Mouse (Mus musculus) hindbrain, embryonic 11.5 days (tissue): ENCODE data around the gene Celf5. TPM values are rescaled to one million over a fixed set of nuclear protein-coding genes. Genes with fewer than 3 reads are reported as not detected.

Experiments
- ATAC-seq: fragments of 200-750 bp; cut with Nextera tagmentation; 2 replicates; pipeline ENCODE4 v1.8.0; 2017; ENCODE audit warnings: mild to moderate bottlenecking, moderate TSS enrichment, moderate library complexity; ENCODE audit not compliant: low FRiP score
- DNase-seq: peaks from one replicate; pipeline ENCODE4 v3.0.0-alpha.2; 2015; ENCODE audit warnings: low spot score
- H3K27ac ChIP-seq: fragments of 300-500 bp; sonication (generic); 2 replicates; pipeline ENCODE4 v1.5.1; 2014; ENCODE audit warnings: mild to moderate bottlenecking, low read depth, low read length
- H3K27me3 ChIP-seq: fragments of 300-500 bp; sonication (generic); 2 replicates; pipeline ENCODE4 v1.6.1; 2014; ENCODE audit warnings: mild to moderate bottlenecking, low read length, moderate library complexity, mixed read lengths; ENCODE audit not compliant: control insufficient read depth, insufficient read depth
- H3K36me3 ChIP-seq: fragments of 300-500 bp; sonication (generic); 2 replicates; pipeline ENCODE4 v1.6.1; 2014; ENCODE audit warnings: mild to moderate bottlenecking, low read length, moderate library complexity, mixed read lengths; ENCODE audit not compliant: control insufficient read depth, insufficient read depth
- H3K4me1 ChIP-seq: fragments of 300-500 bp; sonication (generic); replicated peaks from 2 replicates; pipeline ENCODE4 v1.6.1; 2014; ENCODE audit warnings: low read length, mixed read lengths; ENCODE audit not compliant: control insufficient read depth, insufficient read depth
- H3K4me2 ChIP-seq: fragments of 300-500 bp; sonication (generic); replicated peaks from 2 replicates; pipeline ENCODE4 v1.6.1; 2014; ENCODE audit warnings: mild to moderate bottlenecking, low read depth, low read length
- H3K4me3 ChIP-seq: fragments of 300-500 bp; sonication (generic); 2 replicates; pipeline ENCODE4 v1.5.1; 2014; ENCODE audit warnings: low read depth, low read length
- H3K9ac ChIP-seq: fragments of 300-500 bp; sonication (generic); 2 replicates; pipeline ENCODE4 v1.6.1; 2014; ENCODE audit warnings: low read depth, low read length
- H3K9me3 ChIP-seq: fragments of 300-500 bp; sonication (generic); 2 replicates; pipeline ENCODE4 v1.6.1; 2016; ENCODE audit warnings: low read length; ENCODE audit not compliant: control insufficient read depth
- WGBS: fragments of 180-500 bp; shearing (Covaris S2); extraction: QIAGEN DNeasy Blood & Tissue Kit; methylation state at CpG from one replicate; pipeline ENCODE4 v1.1.7; 2014; 5-methylcytosine and 5-hydroxymethylcytosine counted together
- polyA plus RNA-seq: library from polyadenylated mRNA; unstranded; fragments of >200 nt; fragmentation: Nextera tagmentation; extraction: Ambion mirVana; gene quantifications from 2 replicates; pipeline ENCODE4 v1.2.1, GENCODE M21; 2014

Celf5 gene
- polyA plus RNA-seq, 1 experiment from 2014 or later, result 13.7 TPM

DNA sequence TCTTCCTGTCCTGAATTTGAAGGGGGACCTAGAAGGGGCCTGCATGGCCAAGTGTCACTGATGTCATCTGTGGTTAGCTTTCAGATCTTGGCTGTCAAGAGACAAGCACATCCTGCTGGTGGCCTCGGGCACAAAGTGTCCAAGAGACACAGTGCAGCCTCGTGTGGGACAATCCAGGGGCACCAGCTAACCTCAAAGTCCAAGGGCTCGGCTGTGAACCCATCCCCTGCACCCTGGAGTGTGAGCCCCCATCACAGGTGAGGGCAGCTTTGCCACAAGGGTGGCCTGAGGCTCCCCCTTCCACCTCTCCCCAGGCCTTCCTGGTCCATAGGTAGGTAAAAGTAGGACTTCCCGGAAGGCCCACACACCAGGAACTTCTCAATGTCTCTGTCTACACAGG lies 19.0 kb downstream of the Celf5 start:
- H3K4me3 ChIP-seq, result no peak overlapping the region; the same call in 1 of the 2 replicates
- H3K36me3 ChIP-seq, result no peaks in the 10 kb centered on the region
- peaks cover 2% of the 10 kb centered on the region for H3K4me1 ChIP-seq
- H3K4me2 ChIP-seq, result no peak overlapping the region
- H3K9me3 ChIP-seq, result no peaks in the 10 kb centered on the region
- H3K27me3 ChIP-seq, result peaks cover 66% of the 10 kb centered on the region
- no peak overlapping the region for H3K9ac ChIP-seq
- ATAC-seq (no peak), DNase-seq (no peak)
- WGBS, result 76% methylated on average over 4 of the region's 4 CpGs
- H3K27ac ChIP-seq, result no peak overlapping the region

DNA sequence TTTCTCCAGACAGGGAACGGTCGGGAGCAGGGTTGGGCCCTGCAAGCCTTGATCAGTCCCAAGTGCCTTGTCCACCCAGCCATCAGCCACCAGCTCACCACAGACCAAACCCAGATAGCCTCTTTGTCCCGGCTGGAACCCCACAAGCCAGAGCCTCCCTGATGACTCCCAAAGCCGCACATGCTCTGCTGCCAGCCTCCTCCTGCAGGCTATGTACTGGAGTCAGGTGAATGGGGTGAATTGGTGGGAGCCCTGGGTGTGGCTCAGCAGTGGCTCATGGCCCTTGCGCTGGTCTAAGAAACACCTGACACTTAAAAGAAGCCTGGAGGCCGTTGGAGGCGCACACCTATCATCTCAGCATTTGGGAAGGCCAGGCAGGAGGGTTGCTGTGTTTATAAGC lies 19.6 kb downstream of the Celf5 start:
- Histone ChIP-seq H3K4me3 (no peak overlapping the region), H3K9ac (no peak overlapping the region), H3K27ac (no peak overlapping the region), H3K36me3 (no peaks in the 10 kb centered on the region), H3K9me3 (no peaks in the 10 kb centered on the region), H3K27me3 (peaks cover 65% of the 10 kb centered on the region), H3K4me1 (peaks cover 2% of the 10 kb centered on the region), H3K4me2 (no peak overlapping the region)
- DNase-seq (no peak), ATAC-seq (no peak)
- WGBS, result 75% methylated on average over 7 of the region's 7 CpGs

DNA sequence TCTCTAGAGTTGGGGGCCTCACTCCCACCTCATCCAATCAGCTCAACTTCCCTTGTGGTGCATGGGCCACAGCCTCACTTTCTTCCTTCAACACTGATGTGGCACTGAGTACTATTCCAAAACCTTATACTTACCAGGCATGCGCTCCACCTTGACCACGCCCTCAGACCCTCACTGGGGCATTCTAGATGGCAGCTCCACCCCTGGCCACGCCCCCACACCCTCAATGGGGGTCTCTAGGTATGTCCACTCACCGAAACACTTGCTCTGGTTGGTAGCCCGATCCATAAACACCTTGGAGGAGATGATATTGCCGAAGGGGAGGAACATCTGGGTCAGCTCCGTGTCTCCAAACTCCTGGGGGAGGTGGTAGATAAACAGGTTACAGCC lies 20.1 kb downstream of the Celf5 start:
- Histone ChIP-seq H3K27ac (no peak overlapping the region), H3K36me3 (no peaks in the 10 kb centered on the region), H3K4me2 (no peak overlapping the region), H3K9ac (no peak overlapping the region), H3K27me3 (peaks cover 66% of the 10 kb centered on the region), H3K9me3 (no peaks in the 10 kb centered on the region), H3K4me1 (peaks cover 2% of the 10 kb centered on the region), H3K4me3 (no peak overlapping the region)
- no peak for ATAC-seq
- 33% methylated on average over 7 of the region's 7 CpGs for WGBS
- DNase-seq, result no peak

DNA sequence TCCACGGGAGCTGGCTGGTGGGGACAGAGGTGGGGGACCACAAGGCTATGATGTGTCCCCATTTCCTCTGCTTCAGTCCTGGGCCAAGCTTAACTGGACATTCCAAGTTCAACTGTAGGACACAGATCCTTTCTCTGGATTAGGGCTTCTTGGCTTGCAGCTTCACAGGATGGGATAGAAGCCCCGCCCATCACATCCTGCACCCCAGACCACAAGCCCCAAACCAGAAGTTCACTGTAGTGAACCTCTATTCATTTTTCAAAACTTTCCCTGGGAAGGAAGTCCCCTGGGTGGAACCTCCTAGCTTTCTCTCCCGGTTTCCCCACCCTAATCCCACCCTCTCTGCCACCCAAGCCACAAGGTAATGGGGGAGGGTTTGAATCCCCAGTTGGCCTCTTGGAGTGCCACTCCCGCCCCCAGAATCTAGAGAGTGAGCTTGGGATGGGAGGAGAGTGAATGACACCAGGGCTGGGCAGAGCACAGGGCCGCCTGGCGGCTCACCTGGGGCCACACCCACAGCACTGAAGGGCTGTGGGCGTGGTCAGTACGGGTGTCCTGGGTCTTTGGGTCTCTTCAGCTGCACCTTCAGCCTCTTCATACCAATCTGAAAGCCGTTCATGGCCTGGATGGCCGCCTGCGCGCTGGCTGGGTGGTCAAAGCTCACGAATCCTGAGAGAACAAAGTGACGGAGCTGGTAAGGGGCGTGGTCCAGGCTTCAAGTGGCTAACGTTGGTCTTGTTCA lies 20.7 kb downstream of the Celf5 start:
- DNase-seq (no peak), ATAC-seq (no peak)
- 7% methylated on average over 16 of the region's 16 CpGs for WGBS
- peaks cover 67% of the 10 kb centered on the region for H3K27me3 ChIP-seq
- no peak overlapping the region for H3K4me2 ChIP-seq
- no peak overlapping the region for H3K9ac ChIP-seq
- H3K4me1 ChIP-seq, result peaks cover 2% of the 10 kb centered on the region
- no peak overlapping the region for H3K27ac ChIP-seq
- no peaks in the 10 kb centered on the region for H3K9me3 ChIP-seq
- H3K4me3 ChIP-seq, result no peak overlapping the region
- H3K36me3 ChIP-seq, result no peaks in the 10 kb centered on the region

DNA sequence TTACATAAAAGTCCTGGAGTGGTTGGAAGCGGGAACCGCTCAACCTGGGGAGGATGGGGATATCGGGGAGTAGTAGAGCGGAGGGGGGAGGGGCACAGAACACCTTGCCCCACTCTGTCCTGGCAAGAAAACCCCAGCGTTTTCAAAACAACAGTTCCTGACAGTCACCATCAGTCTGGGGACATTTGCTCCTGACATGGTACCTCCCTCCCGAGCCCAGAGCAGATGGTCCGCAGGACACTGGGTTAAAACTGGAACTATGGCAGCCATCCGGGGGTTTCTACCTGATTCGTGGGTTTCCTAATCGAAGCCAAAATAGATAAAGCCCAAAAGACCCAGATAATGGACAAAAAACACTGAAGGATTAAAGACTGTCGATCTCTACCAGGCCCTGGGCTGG lies 21.6 kb downstream of the Celf5 start:
- Histone ChIP-seq H3K36me3 (no peaks in the 10 kb centered on the region), H3K4me2 (no peak overlapping the region), H3K4me3 (no peak overlapping the region), H3K4me1 (peaks cover 2% of the 10 kb centered on the region), H3K27me3 (peaks cover 65% of the 10 kb centered on the region), H3K27ac (no peak overlapping the region), H3K9ac (no peak overlapping the region), H3K9me3 (no peaks in the 10 kb centered on the region)
- no peak for DNase-seq
- WGBS, result 37% methylated on average over 11 of the region's 11 CpGs
- ATAC-seq, result no peak

DNA sequence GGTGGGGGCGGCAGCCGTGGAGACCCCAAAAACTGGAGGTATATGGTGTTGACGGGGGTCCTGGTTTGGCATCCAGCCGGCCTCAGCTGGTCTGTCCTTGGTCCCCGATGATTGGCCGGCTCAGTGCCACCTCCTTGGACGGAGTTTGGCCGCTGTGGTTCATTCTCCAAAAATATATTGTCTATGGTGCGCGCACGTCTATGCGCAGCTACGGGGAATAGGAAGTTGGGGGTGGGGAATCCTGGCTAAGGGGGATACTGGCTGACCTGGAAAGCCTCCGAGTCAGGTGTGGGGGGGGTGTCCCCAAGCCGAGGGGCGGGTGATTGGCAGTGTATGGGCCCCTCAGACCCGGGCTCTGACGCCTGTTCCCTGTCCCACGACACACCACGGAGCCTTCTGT lies 22.0 kb downstream of the Celf5 start:
- WGBS, result 26% methylated on average over 20 of the region's 20 CpGs

DNA sequence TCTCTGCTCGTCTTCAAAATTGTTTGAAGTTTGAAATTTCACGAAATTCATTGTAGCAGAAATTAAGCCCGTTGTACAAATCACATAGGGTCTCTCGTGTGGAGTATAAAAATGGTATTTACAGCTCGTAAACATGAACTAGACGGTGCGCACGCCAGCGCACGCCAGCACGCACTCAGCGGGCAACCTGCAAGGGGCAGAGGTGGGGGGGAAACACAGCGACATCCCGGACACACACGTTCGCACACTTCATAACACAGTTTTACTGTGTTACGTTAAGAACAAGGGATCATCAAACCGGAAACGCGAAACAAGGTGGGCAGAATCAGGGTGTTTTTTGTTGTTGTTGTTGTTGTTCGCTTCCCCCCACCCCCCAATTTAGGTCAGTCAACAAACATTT lies 23.1 kb downstream of the Celf5 start:
- Histone ChIP-seq H3K4me2 (no peak overlapping the region), H3K27me3 (peaks cover 69% of the 10 kb centered on the region), H3K27ac (no peak overlapping the region), H3K4me1 (no peaks in the 10 kb centered on the region), H3K4me3 (no peak overlapping the region), H3K9me3 (no peaks in the 10 kb centered on the region), H3K36me3 (no peaks in the 10 kb centered on the region), H3K9ac (no peak overlapping the region)
- 74% methylated on average over 21 of the region's 21 CpGs for WGBS
- no peak for DNase-seq
- no peak for ATAC-seq

More for the DNA sequence above, 22.0 kb downstream of the Celf5 start:
- no peak overlapping the region for H3K9ac ChIP-seq
- H3K4me1 ChIP-seq, result peaks cover 2% of the 10 kb centered on the region
- H3K27me3 ChIP-seq, result peaks cover 67% of the 10 kb centered on the region
- no peaks in the 10 kb centered on the region for H3K36me3 ChIP-seq
- no peak overlapping the region for H3K4me2 ChIP-seq
- no peak overlapping the region for H3K4me3 ChIP-seq
- H3K27ac ChIP-seq, result no peak overlapping the region
- DNase-seq (no peak), ATAC-seq (no peak)
- H3K9me3 ChIP-seq, result no peaks in the 10 kb centered on the region

DNA sequence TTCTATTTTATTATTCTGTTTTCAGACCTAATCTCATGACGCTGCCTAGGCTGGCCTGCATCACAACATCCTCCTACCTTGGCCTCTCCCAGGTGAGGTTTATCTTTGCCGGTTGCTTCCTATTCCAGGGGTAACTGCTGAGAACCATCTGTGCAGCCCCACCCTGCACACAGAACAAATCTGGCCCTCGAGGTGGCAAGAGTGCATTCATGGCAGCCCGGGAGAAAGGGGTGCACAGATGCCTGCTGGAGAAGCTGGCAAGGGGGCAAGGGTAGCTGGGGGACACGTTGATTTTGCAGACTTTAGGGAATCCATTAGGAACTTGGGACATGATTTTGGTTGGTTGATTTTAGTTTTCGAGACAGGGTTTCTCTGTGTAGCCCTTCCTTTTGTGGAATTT lies 24.2 kb downstream of the Celf5 start:
- 79% methylated on average over 6 of the region's 6 CpGs for WGBS
- Histone ChIP-seq H3K4me3 (no peak overlapping the region), H3K4me2 (no peak overlapping the region), H3K4me1 (no peaks in the 10 kb centered on the region), H3K27ac (no peak overlapping the region), H3K27me3 (peaks cover 68% of the 10 kb centered on the region), H3K36me3 (no peaks in the 10 kb centered on the region), H3K9me3 (no peaks in the 10 kb centered on the region), H3K9ac (no peak overlapping the region)
- ATAC-seq (no peak), DNase-seq (no peak)

DNA sequence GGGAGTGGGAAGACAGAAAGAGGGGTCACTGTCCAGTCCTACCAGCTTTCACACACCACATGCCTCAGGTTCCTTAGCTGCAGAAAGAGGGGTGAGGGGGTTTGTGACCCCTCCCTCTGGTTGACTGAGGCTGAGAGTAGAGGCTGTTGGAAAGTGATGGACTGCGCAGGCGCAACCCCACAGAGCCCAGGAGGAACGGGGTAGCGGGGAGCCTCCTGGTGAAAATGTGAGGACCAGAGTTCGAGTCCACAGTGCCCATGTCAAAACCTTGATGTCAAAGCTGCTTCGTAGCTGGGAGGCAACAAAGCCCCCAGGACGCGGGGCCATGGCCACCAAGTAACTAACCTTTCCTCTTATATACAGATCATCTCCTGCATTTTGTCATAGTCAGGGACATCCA lies 24.9 kb downstream of the Celf5 start:
- H3K4me3 ChIP-seq, result no peak overlapping the region
- H3K9me3 ChIP-seq, result no peaks in the 10 kb centered on the region
- DNase-seq (no peak), ATAC-seq (no peak)
- H3K27ac ChIP-seq, result no peak overlapping the region
- no peak overlapping the region for H3K4me2 ChIP-seq
- no peak overlapping the region for H3K9ac ChIP-seq
- 88% methylated on average over 8 of the region's 8 CpGs for WGBS
- H3K4me1 ChIP-seq, result no peaks in the 10 kb centered on the region
- H3K36me3 ChIP-seq, result no peaks in the 10 kb centered on the region
- peaks cover 69% of the 10 kb centered on the region for H3K27me3 ChIP-seq
